Mouse (Mus musculus): Measurements from ENCODE around the gene Lpin1. TPM values are rescaled to one million over a fixed set of nuclear protein-coding genes. Genes with fewer than 3 reads are reported as not detected.
A peak's percentile ranks its signal among the peaks of the same experiment; 100 is the strongest.

The Lpin1 gene
- polyA plus RNA-seq, 1 experiment = 21.2 TPM

DNA sequence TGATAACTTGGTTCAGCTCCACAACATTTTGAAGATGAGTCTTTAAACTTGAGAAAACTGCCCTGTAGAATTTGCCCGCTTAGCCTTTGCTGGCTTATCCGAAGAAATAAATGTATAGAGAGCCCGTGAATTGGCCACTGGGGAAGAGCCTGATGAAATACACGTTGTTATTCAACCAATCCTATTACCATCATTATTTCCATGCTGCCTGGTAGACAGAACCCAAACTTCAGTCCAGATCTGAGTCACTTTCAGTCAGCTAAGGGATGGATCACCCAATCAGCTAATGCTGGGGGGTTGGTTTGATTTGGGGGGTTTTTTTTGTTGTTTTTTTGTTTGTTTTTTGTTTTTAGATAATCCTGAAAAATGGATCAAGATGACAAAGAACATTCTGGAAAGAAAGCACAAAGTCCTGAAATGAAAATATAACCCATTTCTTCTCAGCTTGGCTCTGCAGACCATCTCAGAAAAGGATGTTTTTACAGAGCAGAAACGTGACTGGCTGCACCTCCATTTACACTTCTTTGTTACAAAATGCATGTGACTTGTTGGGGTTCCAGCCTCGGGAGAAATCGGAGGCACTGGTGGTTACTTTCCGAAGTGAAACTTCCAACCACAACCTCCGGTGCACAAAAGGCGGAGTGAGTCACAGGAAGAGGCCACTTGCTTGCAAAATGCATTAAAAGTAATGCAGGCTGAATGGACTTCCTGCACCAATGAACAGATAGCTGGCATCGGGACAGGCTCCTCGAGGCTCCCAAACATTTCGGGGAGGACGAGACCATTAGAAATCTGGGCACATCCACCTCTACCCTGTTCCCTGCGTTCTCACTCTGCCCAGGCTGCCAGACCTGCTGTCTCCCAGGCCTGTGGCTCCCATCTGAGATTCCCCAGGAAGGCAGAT, 78.6 kb downstream of the Lpin1 start:
- no peak for DNase-seq (ENCODE audit: extremely low spot score in 1 of 2, low spot score in 1 of 2)

DNA sequence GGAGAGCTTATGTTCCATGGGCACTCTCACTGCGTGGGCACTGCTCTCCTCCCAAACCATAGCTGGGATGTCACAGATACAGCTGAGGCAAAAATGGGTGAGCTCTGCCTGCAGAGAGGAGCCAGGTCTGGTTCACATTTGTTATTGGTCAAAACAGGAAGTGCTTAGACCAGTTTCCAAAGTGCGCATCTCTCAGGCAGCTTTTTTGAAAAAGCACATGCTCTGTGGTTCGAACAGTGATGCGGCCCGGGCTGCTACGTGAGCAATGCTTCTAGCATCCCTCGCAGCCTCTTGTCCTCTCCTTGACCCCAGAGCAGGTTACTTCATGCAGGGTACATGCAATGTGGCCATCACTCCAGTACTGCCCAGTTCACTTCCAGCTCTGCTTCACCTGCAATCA, 82.1 kb downstream of the Lpin1 start:
- no peak for DNase-seq (ENCODE audit: extremely low spot score in 1 of 2, low spot score in 1 of 2)

DNA sequence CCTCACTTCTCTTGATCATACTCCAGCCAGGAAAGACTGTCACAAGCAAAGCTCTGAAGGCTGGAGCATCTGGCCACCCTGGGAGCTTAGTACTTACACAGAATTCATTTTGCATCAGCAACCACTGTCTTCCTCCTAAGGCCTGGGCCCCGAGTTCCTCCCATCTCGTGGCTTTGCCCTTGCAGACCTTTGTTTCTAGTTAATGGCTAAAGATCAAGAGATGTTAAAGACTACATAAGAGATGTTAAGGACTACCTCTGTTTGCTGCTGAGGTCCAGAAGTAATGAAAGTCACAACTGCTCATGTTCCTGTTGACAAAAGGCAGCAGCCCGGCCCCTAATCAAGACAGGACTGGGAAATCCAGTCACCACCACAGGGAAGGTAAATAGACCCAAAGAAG, 82.8 kb downstream of the Lpin1 start:
- no peak for DNase-seq (ENCODE audit: extremely low spot score in 1 of 2, low spot score in 1 of 2)

DNA sequence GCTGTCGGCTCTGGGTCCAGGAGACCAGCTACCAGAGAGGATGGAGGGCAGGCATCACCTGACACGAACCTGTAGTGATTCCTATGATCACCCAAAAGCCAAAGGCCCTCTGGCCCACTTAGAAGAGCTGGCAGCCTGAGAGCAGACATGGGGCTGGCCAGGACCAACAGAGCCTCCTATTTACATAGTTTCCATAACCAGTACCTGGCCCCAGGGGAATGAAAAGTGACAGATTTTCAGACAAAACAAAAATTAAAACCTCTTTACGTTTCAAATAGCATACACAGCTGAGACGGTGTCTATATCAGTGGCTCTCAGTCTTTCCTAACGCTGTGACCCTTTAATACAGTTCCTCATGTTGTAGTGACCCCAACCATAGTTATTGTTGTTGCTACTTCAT, 83.9 kb downstream of the Lpin1 start:
- DNase-seq (ENCODE audit: extremely low spot score in 1 of 2, low spot score in 1 of 2) = no peak

DNA sequence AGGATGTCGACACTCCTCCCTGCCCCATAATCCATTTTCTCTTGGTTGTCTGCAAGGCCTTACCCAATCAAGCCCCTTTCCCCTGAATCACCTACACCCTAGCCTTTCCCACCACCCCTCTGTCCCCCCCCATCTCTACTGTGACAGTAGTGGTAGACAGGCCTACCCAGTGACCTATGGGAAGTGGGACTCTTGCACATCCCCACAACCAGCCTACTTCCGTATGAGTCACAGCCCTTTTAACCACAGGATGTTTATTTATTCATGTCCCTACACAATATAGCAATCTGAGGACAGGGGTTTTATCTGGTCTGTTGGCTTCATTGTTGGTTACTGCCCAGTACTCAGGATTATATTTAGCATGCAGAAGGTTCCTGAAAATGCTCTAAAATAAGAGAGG, 84.6 kb downstream of the Lpin1 start:
- DNase-seq (ENCODE audit: extremely low spot score in 1 of 2, low spot score in 1 of 2) = no peak

DNA sequence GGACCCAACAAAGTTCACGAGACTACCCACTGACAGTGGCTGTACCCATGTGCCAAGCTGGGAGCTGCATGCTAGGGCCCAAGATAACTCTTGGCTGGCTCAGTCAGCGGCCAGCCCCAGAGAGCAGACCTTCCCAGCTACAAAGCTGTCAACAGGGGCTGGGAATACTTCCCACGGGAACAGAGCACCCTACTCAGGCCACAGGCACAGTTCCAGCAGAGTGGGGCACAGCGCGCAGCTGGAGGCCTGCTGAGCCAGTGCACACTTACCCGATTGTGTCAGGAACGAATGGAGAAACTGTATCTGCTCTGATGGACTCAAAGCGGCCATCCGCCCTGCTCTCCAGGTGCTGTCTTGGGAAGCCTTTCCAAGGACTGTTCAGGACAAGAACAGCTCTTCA, 95.6 kb downstream of the Lpin1 start:
- peak in 1 of 2 experiments; percentile 35 for DNase-seq (ENCODE audit: extremely low spot score in 1 of 2, low spot score in 1 of 2)

DNA sequence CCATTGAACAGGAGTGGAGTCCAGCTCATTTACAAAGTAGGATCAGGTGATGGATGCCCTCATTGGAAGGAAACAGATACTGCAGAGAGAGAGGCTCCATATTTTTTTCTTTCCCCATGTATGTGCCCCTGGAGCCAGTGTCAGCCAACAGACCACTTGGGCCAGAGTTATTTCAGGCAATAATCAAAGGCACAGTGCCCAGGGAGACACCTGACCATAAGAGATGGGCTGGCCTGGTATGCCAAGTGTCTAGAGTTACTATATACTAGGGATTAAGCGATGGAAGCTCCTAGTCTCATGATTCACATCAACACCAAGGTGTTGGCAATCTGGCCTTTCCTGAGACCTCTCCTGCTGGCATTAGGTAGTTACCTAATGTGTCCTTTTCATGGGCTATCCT, 97.8 kb downstream of the Lpin1 start:
- no peak for DNase-seq (ENCODE audit: extremely low spot score in 1 of 2, low spot score in 1 of 2)

DNA sequence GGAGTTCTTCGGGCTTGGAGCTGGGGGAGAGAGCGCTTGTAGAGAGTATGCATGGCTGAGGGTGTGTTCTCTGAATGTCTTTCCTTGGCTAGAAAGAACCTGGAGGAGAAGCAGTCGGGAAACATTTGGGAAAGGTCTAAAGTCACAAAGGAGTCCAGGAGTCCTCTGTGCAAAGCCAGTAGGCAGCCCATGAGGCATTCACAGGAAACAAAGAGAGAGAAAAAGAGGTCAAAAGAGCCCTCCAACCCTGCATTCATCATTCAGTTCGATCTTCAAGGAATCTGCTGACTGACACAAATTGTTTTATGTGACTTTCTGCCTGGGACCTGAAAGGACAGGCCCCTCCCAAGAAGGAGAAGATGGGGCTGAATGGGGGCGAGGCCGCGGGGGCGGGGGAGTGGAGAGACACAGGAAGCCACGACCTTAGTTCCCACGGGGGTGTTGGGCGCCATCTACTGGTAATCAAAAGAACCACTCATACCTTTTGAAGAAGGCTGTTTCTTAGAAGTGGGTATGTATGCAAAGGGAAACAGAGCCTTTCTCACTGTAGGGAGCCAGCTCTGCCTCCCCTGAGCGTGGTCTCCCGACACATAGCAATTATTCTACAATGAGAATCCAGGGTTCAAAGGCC, 101.5 kb downstream of the Lpin1 start:
- DNase-seq (ENCODE audit: extremely low spot score in 1 of 2, low spot score in 1 of 2) = peak; percentile 17 to 78

DNA sequence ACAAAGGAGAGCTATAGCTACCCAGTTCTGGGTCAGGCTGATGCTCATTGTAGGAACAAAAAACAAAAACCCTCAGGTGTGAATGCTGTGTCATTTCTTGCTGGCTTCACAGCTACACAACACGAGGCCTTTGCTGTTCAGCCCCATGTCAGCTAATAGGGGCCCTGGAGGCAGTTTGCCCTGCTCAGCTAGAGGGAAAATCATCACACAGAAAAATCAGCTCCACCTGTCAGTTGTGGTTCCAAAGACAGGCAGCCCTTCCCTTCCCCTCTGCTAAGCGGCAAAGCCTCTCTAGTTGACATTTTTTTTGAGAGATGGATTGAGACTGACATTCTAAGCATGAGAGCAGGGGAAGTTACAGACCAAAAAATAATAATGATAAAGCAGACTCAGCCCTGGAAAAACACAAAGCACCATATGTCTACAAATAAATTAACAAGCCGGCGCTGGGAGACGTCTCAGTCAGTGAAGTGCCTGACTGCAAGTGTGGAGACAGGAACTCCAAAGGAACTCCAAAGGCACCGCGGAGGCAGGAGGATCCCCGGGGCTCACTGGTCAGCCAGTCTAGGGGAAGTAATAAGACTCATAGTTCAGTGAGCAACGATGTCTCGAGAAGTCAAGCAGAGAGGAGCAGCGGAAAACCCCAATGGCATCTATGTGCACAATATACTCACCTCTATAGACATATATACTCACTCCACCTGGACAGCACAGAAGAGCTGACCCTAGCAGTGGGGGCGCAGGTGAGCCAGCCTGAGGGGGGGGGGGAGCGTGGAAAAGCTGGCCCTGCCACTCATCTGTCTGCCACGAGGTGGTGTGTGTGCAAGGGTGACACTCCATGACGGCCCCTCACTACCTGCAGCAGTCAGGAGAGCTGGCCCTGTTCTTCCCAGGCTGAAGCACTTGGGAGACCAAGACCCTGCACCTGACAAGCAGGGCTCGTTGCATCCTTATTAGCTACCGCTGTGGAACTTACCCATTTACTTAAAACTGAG, 103.7 kb downstream of the Lpin1 start:
- DNase-seq (ENCODE audit: extremely low spot score in 1 of 2, low spot score in 1 of 2) = no peak

DNA sequence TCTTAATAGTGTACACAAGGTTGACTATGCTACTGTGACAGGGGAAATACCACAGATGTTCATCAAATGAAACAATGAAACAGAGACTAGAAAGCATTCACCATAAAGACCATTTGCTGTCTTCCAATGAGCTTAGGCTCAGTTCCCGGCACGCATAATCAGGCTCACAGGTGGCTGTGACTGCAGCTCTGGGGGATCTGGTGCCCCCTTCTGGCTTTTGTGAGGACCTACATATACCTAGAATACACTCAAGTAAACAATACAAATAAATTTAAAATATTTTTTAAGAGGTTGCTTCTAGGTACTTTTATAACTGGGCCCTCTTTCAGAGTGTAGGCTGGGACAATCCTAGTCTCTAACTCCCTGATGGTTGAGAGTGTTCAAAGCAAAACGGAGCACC, 106.5 kb downstream of the Lpin1 start:
- no peak for DNase-seq (ENCODE audit: extremely low spot score in 1 of 2, low spot score in 1 of 2)

DNA sequence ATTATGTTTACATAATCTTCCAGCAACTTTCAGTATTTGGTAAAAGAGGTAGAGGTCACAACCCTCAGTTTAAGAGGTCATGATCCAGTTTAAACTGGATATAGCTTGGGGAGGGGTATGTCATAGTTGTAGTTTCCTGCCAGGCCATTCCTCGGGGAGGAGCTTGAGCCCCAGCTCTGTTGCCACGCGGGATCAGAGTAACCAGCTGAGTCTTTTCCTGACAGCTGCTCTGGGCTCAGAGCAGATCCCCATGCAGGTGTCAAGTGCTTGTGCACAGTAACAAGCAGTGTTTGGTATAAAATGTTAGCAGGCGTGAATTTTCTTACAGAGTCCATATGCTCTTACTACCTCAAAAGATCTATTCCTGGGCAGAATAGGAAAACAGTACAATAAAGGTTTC, 112.8 kb downstream of the Lpin1 start:
- DNase-seq (ENCODE audit: extremely low spot score in 1 of 2, low spot score in 1 of 2) = no peak

DNA sequence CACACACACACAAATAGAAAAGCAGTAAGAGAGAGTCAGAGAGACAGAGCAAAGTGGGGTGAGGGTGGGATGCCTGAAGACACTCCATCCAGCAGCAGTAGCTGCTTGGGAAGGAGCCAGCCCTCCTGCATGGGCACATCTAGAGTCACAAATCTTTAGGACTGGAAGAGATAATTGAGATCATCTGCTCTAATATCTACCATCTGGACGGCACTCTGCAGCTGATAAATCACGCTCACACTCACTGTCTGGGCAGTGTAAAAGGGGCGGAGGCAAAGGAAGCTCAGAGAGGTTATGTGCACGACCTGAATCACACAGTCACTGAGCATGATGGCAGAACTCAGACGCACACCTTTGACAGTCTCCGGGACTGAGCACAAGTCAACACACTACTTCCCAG, 118.1 kb downstream of the Lpin1 start:
- no peak for DNase-seq (ENCODE audit: extremely low spot score in 1 of 2, low spot score in 1 of 2)

DNA sequence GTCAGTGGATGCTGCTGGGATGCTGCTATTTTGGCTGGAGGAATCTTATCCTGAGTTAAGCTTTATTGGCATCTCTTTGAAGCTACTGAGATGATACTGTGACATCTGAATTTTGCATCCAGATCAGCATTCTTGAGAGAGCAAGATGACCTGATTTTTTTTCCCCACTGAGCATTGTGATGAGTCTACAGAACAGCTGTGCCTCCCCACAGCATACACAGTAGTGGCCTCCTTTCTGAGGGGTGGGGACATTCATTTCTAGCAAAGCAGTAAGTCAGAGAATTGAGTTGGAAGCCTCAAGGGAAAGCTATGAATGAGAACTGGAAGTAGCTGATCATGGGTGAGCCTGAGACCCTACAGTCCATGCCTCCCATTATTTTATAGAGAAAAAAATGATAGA, 121.9 kb downstream of the Lpin1 start:
- peak in 1 of 2 experiments; percentile 40 for DNase-seq (ENCODE audit: extremely low spot score in 1 of 2, low spot score in 1 of 2)

DNA sequence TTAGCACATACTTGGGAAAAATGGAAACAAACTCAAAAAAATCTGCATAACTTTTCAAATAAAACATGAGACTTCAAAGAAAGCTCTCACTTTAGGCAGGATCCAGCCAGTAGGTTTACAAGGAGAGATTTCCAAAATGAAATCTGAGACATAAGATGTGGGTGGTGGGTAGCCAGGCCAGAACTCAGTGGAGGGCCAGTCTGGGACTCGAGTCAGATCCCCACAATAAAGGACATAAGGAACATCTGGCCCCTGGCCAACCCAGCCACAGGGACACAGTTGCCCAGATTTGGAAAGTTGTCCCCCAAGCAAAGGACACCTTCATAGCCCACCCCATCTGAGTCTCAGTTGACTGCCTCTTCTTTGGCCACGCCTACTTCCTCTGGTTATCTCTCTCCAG, 123.3 kb downstream of the Lpin1 start:
- no peak for DNase-seq (ENCODE audit: extremely low spot score in 1 of 2, low spot score in 1 of 2)

Other genes with a start within 250 kb of the Lpin1 start
- gene Ntsr2, start 42.4 kb upstream of the Lpin1 start, polyA plus RNA-seq (2012; rRNA removed) = 273 and 311 TPM in 2 replicates
- gene Greb1, start 189.9 kb upstream of the Lpin1 start, polyA plus RNA-seq (2012; rRNA removed) = 2.8 and 3.2 TPM in 2 replicates
- gene E2f6, start 200.0 kb upstream of the Lpin1 start, polyA plus RNA-seq (2012; rRNA removed) = 37.9 and 38.1 TPM in 2 replicates

Measured in frontal cortex, adult 2 months (tissue).